Mouse (Mus musculus): ENCODE results near the gene Fancm.

- TF ChIP-seq POLR2A (IDR thresholded peaks at IDR 0.05; ENCODE audit: borderline replicate concordance, extremely low read depth, insufficient read depth, insufficient read length, poor library complexity, severe bottlenecking) (no peak), CTCF (IDR thresholded peaks at IDR 0.05; ENCODE audit: borderline replicate concordance, extremely low read depth, insufficient read depth, insufficient read length) (no peak)
These were observed 43.6 kb downstream of the Fancm start for GRCm38 (mm10) chr12:65118968-65119367.
